Mouse (Mus musculus): ENCODE measurements around the gene Egln1.

DNA sequence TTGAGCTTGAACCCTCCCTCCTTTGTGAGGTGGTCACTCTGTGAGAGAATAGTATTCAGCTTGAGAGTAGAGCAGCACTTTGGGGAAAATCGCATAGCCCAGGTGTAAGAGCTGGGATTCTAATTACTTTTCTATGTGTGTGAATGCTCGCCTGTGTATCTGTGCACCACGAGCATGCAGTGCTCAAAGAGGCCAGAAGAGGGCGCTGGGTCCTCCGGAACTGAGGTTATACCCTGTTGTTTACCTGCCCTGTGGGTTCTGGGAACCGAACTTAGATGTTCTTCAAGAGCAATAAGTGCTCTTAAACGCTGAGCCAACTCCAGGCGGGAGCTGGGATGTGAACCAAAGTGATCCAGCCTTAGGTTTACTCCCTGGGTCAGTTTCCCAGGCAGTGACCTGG is 31.7 kb upstream of the Egln1 start:
- no peak for TF ChIP-seq CTCF (IDR thresholded peaks at IDR 0.05)
- TF ChIP-seq EP300 (IDR thresholded peaks at IDR 0.05) = no peak

Measured in lung, postnatal 0 days (tissue).